Mouse (Mus musculus) midbrain, postnatal 0 days (tissue): ENCODE data around the gene Mras. TPM values are rescaled to one million over a fixed set of nuclear protein-coding genes. Genes with fewer than 3 reads are reported as not detected.

ENCODE experiments used
- ATAC-seq: fragments of 200-750 bp; cut with Nextera tagmentation; 2 replicates; pipeline ENCODE4 v1.8.0; 2017; ENCODE audit warnings: moderate number of reproducible peaks, mild to moderate bottlenecking, moderate TSS enrichment, moderate library complexity; ENCODE audit not compliant: low FRiP score
- DNase-seq: peaks from one replicate; pipeline ENCODE4 v3.0.0-alpha.2; 2015; ENCODE audit warnings: low spot score
- H3K27ac ChIP-seq: fragments of 300-500 bp; sonication (generic); 2 replicates; pipeline ENCODE4 v1.5.1; 2014; ENCODE audit warnings: low read depth, mild to moderate bottlenecking, low read length, mixed read lengths
- H3K27me3 ChIP-seq: fragments of 300-500 bp; sonication (generic); 2 replicates; pipeline ENCODE4 v1.6.1; 2014; ENCODE audit warnings: low read length, control low read depth, mixed read lengths; ENCODE audit not compliant: insufficient read depth
- H3K36me3 ChIP-seq: fragments of 300-500 bp; sonication (generic); 2 replicates; pipeline ENCODE4 v1.6.1; 2014; ENCODE audit warnings: low read length, control low read depth, mixed read lengths; ENCODE audit not compliant: insufficient read depth
- H3K4me1 ChIP-seq: fragments of 300-500 bp; sonication (generic); 2 replicates; pipeline ENCODE4 v1.6.1; 2014; ENCODE audit warnings: mild to moderate bottlenecking, control low read depth, antibody characterized with exemption, low read length, mixed read lengths; ENCODE audit not compliant: insufficient read depth
- H3K4me2 ChIP-seq: fragments of 300-500 bp; sonication (generic); 2 replicates; pipeline ENCODE4 v1.6.1; 2014; ENCODE audit warnings: low read depth, mild to moderate bottlenecking, low read length, mixed read lengths; ENCODE audit not compliant: poor library complexity, severe bottlenecking
- H3K4me3 ChIP-seq: fragments of 300-500 bp; sonication (generic); 2 replicates; pipeline ENCODE4 v1.5.1; 2014; ENCODE audit warnings: low read depth, mild to moderate bottlenecking, low read length, moderate library complexity
- H3K9ac ChIP-seq: fragments of 300-500 bp; sonication (generic); replicated peaks from 2 replicates; pipeline ENCODE4 v1.6.1; 2014; ENCODE audit warnings: mild to moderate bottlenecking, low read length, moderate library complexity, mixed read lengths; ENCODE audit not compliant: poor library complexity, severe bottlenecking
- H3K9me3 ChIP-seq: fragments of 300-500 bp; sonication (generic); 2 replicates; pipeline ENCODE4 v1.6.1; 2016; ENCODE audit warnings: low read length, control low read depth
- CTCF ChIP-seq: IDR thresholded peaks from 2 replicates; pipeline ENCODE4 v1.5.1; 2016; ENCODE audit warnings: antibody characterized with exemption, mild to moderate bottlenecking
- WGBS: fragments of 180-500 bp; shearing (Covaris S2); extraction: QIAGEN DNeasy Blood & Tissue Kit; methylation state at CpG from one replicate; pipeline ENCODE4 v1.1.7; 2014; 5-methylcytosine and 5-hydroxymethylcytosine counted together
- polyA plus RNA-seq: library from polyadenylated mRNA; unstranded; fragments of >200 nt; fragmentation: Nextera tagmentation; extraction: Ambion mirVana; gene quantifications from 2 replicates; pipeline ENCODE4 v1.2.1, GENCODE M21; 2015
- total RNA-seq: library from RNA; depleted of rRNA; stranded (reverse); fragments of >200 nt; gene quantifications from 2 replicates; pipeline ENCODE4 v1.2.3, GENCODE M21; 2014

Gene Mras
- total and polyA plus RNA-seq, 2 experiments from 2014 or later: 72.6 to 92.9 TPM

DNA sequence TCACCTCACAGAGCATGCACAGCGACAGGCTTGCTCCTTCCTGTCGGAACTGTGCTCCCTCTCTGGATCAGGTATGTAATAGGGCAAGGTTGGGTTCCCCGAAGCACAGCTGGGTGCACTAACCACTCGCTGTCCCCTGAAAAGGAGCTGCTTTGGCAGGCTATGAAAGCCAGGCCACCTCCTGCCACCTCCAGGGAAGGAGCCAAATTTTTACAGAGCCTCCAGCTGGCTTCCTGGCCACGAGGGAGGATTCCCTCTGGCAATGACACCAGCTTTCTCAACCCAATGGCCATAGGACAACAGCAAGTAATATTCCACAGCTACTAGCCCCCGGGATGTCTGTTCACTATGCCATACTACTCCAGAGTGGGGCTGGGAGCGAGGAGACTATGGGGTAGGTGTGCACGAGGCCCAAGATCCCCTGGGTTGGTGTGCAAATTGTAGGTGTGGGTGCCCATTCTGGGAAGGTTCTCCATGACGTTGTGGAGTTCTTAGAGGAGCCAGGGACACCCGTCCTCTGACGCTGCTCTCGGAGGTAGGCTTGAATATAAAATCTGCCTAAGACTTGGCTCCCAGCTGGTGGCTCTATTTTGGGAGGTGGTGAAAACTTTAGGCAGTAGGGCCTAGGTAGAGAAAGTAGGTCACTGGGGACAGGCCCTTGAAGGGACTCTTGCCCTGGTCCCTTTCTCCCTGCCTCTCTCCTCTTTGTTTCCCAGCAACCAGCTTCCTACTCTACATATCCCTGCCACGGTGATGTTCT, 39.9 kb downstream of the Mras start:
- no peak overlapping the region for H3K4me3 ChIP-seq
- no peak overlapping the region for H3K9ac ChIP-seq
- peaks cover 13% of the 10 kb centered on the region for H3K36me3 ChIP-seq
- no peaks in the 10 kb centered on the region for H3K9me3 ChIP-seq
- no peaks in the 10 kb centered on the region for H3K4me1 ChIP-seq
- DNase-seq (no peak), ATAC-seq (no peak)
- TF ChIP-seq CTCF: no peak
- no peaks in the 10 kb centered on the region for H3K27me3 ChIP-seq
- H3K27ac ChIP-seq: no peak overlapping the region
- WGBS: 77% methylated on average over 13 of the region's 13 CpGs
- H3K4me2 ChIP-seq: no peak overlapping the region

DNA sequence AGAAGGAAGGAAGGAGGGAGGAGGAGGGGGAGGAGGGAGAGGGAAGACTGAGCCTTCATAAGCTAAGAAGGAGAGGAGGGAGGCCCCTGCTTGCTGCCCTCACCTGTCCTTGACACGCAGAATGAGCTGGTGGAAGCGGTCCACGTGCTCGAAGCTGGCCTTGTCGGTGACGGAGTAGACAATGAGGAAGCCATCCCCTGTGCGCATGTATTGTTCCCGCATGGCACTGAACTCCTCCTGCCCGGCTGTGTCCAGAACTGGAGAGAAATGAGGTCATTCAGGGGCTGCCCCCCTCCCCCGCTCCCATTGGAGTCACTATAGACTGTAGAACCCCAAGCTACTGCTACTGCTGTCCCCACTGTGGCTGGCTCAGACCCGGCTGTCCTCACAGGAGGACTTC, 42.8 kb downstream of the Mras start:
- Histone ChIP-seq H3K9ac (no peak overlapping the region), H3K9me3 (no peaks in the 10 kb centered on the region), H3K4me2 (no peak overlapping the region), H3K27ac (no peak overlapping the region), H3K4me1 (no peaks in the 10 kb centered on the region), H3K4me3 (no peak overlapping the region), H3K27me3 (no peaks in the 10 kb centered on the region), H3K36me3 (peaks cover 16% of the 10 kb centered on the region)
- DNase-seq (no peak), ATAC-seq (no peak)
- TF ChIP-seq CTCF: no peak
- WGBS: 75% methylated on average over 11 of the region's 11 CpGs

DNA sequence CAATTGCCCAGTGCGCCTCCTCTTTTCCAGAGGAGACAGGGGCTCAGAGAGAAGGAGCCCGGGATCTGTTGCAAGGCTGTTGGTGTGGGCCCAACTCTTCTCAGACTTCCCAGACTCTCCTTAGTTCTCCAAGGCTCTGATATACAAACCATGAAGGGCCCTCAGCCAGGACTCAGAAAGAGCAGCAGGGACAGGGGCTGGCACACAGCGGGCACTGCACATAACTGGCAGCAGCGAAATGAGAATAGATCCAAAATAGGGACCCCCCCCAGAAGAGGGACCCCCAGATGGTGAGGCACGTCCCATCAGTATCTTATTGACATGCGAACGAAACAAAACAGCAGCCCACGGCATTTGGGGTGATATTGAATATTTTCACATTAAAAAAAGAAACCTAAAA, 44.0 kb downstream of the Mras start:
- Histone ChIP-seq H3K4me3 (no peak overlapping the region), H3K27me3 (no peaks in the 10 kb centered on the region), H3K9me3 (no peaks in the 10 kb centered on the region), H3K27ac (no peak overlapping the region), H3K36me3 (peaks cover 12% of the 10 kb centered on the region), H3K4me2 (no peak overlapping the region), H3K4me1 (no peaks in the 10 kb centered on the region), H3K9ac (no peak overlapping the region)
- DNase-seq: no peak
- ATAC-seq: no peak
- 85% methylated on average over 8 of the region's 8 CpGs for WGBS
- TF ChIP-seq CTCF: no peak

DNA sequence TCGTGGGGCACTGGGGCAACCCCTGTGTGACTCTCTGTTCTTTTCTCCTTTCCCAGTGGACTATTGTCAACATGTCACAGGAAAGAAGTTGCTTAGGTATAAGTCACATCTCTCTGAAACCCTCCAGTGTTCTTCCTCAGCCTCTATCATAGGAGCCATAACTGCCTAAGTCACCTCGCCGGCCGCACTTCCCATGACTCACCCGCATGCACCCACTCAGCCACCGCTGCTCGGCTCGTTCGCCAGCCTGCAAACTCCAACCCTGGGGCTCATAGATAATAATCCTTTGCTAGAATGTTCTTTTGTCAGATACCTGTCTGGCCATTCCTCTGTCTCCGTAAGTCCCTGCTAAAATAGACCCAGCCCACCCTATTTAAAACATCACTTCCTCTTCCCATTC, 45.6 kb downstream of the Mras start:
- H3K4me3 ChIP-seq: no peak overlapping the region
- ATAC-seq (no peak), DNase-seq (no peak)
- WGBS: 96% methylated on average over 10 of the region's 10 CpGs
- no peaks in the 10 kb centered on the region for H3K27me3 ChIP-seq
- no peak overlapping the region for H3K4me2 ChIP-seq
- TF ChIP-seq CTCF: no peak
- no peak overlapping the region for H3K27ac ChIP-seq
- no peak overlapping the region for H3K9ac ChIP-seq
- H3K4me1 ChIP-seq: no peaks in the 10 kb centered on the region
- no peaks in the 10 kb centered on the region for H3K9me3 ChIP-seq
- peaks cover 14% of the 10 kb centered on the region for H3K36me3 ChIP-seq

DNA sequence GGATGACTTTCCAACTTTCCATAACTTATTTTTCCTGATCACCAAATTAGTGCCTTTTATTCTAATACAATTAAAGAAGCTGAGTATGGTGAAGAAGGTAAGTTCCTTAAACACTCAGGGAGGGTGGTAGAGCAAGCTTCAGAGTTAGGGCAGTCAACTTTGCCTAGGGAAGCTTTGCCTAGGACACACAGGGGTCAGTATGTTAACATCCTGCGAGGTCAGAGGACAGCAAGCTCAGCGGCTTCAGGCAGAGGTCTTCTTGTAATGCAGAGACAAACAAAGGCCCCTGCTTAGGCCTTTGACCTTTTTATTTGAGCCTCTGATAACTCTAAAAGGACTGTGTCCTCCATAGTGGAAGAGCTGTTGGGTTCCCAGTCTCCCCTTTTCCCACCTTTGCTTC, 46.5 kb downstream of the Mras start:
- Histone ChIP-seq H3K9me3 (no peaks in the 10 kb centered on the region), H3K36me3 (peaks cover 20% of the 10 kb centered on the region)

DNA sequence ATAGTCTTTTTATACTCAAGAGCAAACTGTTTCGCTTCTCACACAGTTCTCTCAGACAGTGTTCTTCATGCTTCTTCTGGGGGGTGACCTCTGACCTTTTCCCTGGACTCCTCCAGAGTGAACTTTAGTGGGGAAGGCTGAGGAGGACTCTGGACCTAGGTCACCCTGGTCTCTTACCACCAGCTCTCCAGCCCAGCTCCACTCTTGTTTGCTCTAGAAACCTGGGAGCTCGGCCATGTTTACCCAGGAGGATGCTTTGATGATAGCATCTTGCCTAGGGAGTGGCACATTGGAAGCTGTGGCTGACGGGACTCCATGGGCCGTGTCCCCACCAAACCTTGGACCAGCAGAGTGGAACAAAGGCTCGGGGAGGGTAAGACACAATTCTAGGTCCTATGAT, 47.0 kb downstream of the Mras start:
- Histone ChIP-seq H3K4me3 (no peak overlapping the region), H3K4me2 (no peak overlapping the region), H3K27ac (no peak overlapping the region), H3K36me3 (peaks cover 23% of the 10 kb centered on the region), H3K9me3 (no peaks in the 10 kb centered on the region), H3K9ac (no peak overlapping the region), H3K4me1 (no peaks in the 10 kb centered on the region), H3K27me3 (no peaks in the 10 kb centered on the region)
- DNase-seq (no peak), ATAC-seq (no peak)
- WGBS: 82% methylated on average over 5 of the region's 5 CpGs
- TF ChIP-seq CTCF: no peak

More for the DNA sequence above, 46.5 kb downstream of the Mras start:
- Histone ChIP-seq H3K9ac (no peak overlapping the region), H3K27ac (no peak overlapping the region), H3K4me1 (no peaks in the 10 kb centered on the region), H3K27me3 (no peaks in the 10 kb centered on the region), H3K4me2 (no peak overlapping the region), H3K4me3 (no peak overlapping the region)
- WGBS: 35% methylated on average over 2 of the region's 2 CpGs
- no peak for TF ChIP-seq CTCF
- ATAC-seq (no peak), DNase-seq (no peak)
